Mouse (Mus musculus) layer of hippocampus, adult 8-10 months (tissue): ENCODE measurements around the gene Capn12. TPM values are rescaled to one million over a fixed set of nuclear protein-coding genes. Genes with fewer than 3 reads are reported as not detected.

Experiments used
- total RNA-seq, 4 experiments: library from RNA; stranded (reverse); gene quantifications; 2 replicates each; pipeline ENCODE4 v1.2.4; 2022

The Capn12 gene
- total RNA-seq, 4 experiments from 2014 or later = 0.25 to 0.61 (median 0.41) TPM

Other genes with a start within 250 kb of the Capn12 start
- gene Fbxo27, start 188.6 kb upstream of the Capn12 start, total RNA-seq = 10 to 100 TPM; 16.1 to 30.5 (median 22.7) TPM
- 1 to 10 TPM in 3 of 4 experiments, under 1 TPM in 1; 0.74 to 2.0 (median 1.8) TPM for gene Fbxo17, start 164.6 kb upstream of the Capn12 start, total RNA-seq
- gene Mrps12, start 139.6 kb upstream of the Capn12 start, total RNA-seq = 10 to 100 TPM; 51.7 to 65.6 (median 53.9) TPM
- 10 to 100 TPM; 11.2 to 13.9 (median 12.0) TPM for gene Sars2, start 139.4 kb upstream of the Capn12 start, total RNA-seq
- gene Ccer2, start 125.2 kb upstream of the Capn12 start, total RNA-seq = 1 to 10 TPM in 2 of 4 experiments, under 1 TPM in 2; 0.32 to 1.4 (median 0.87) TPM
- gene Sirt2, start 114.7 kb upstream of the Capn12 start, total RNA-seq = 100 to 1,000 TPM; 129 to 157 (median 142) TPM
- gene Nfkbib, start 113.9 kb upstream of the Capn12 start, total RNA-seq = 10 to 100 TPM; 23.0 to 25.5 (median 24.7) TPM
- 1 to 10 TPM; 2.5 to 5.3 (median 3.8) TPM for gene Rinl, start 92.5 kb upstream of the Capn12 start, total RNA-seq
- gene Hnrnpl, start 72.9 kb upstream of the Capn12 start, total RNA-seq = 100 to 1,000 TPM; 403 to 453 (median 434) TPM
- 10 to 100 TPM; 64.2 to 77.6 (median 67.7) TPM for gene Ech1, start 56.2 kb upstream of the Capn12 start, total RNA-seq
- 1 to 10 TPM; 2.4 to 6.9 (median 4.9) TPM for gene Lgals4, start 47.6 kb upstream of the Capn12 start, total RNA-seq
- gene Lgals7, start 17.6 kb upstream of the Capn12 start, total RNA-seq = not detected
- 100 to 1,000 TPM; 136 to 138 (median 137) TPM for gene Actn4, start 80.9 kb downstream of the Capn12 start, total RNA-seq
- 100 to 1,000 TPM; 182 to 214 (median 197) TPM for gene Eif3k, start 100.4 kb downstream of the Capn12 start, total RNA-seq
- 1 to 10 TPM; 1.3 to 3.5 (median 1.7) TPM for gene Map4k1, start 100.6 kb downstream of the Capn12 start, total RNA-seq
- gene Ryr1, start 243.8 kb downstream of the Capn12 start, total RNA-seq = 10 to 100 TPM; 12.6 to 18.1 (median 15.2) TPM